Mouse (Mus musculus): ENCODE results near the gene Glb1l. TPM values are rescaled to one million over a fixed set of nuclear protein-coding genes. Genes with fewer than 3 reads are reported as not detected.

The Glb1l gene
- total and polyA plus RNA-seq, 3 experiments, result 2.4 to 10.8 (median 3.6) TPM

DNA sequence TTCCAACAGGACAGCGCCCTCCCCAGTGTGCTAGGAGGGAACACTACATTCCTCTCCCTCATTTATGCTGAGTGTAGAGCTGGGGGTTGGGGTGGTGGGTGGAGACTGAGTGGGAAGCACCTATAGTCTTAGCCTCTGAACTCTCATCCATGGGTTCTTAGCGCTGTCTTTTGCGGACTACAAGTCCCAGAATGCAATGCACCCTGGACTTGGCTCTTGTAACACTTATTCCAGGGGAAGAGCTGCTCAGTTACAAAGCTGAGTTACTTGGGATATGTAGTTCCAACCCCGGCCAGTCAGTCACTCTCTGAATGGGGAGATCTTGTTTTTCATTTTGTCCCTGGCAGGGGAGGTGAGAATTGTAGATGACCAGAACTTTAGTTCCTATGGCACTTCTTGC lies 34.2 kb upstream of the Glb1l start:
- H3K9ac ChIP-seq (ENCODE audit: insufficient read depth, low read depth), result no peak overlapping the region
- DNase-seq (ENCODE audit: extremely low read depth), result no peak
- dilution Hi-C loops (cut with MboI; ENCODE audit: extremely low pct_ligation_motif_present, extremely low pct_unique_long_range_greater_than_20kb, low sequenced_read_pairs), result no loop called here
- H3K4me3 ChIP-seq (replicated peaks in 1 of 3; ENCODE audit: low read depth in 2 of 3, low read length in 2 of 3, poor library complexity in 1 of 3), result no peak overlapping the region
- H3K79me2 ChIP-seq (replicated peaks; ENCODE audit: control insufficient read depth, extremely low read depth, insufficient read depth, poor library complexity, severe bottlenecking), result no peaks in the 10 kb centered on the region
- H3K36me3 ChIP-seq (replicated peaks in 1 of 2; ENCODE audit: control insufficient read depth in 1 of 2, insufficient read depth in 1 of 2, low read length in 1 of 2), result peaks cover 31 to 70% of the 10 kb centered on the region in 2 experiments
- H3K27ac ChIP-seq (ENCODE audit: insufficient read depth, low read depth), result no peak overlapping the region
- H3K4me2 ChIP-seq (ENCODE audit: insufficient read depth, low read depth, poor library complexity, severe bottlenecking), result no peak overlapping the region
- peak; percentile 79 for TF ChIP-seq HCFC1 (IDR thresholded peaks at IDR 0.05; ENCODE audit: low read depth, low read length)
- no peak for TF ChIP-seq MEF2A (IDR thresholded peaks at IDR 0.05; ENCODE audit: borderline replicate concordance, low read depth, low read length)
- TF ChIP-seq CTCF (conservative IDR thresholded peaks at IDR 0.05 in 1 of 2, IDR thresholded peaks at IDR 0.05 in 1 of 2; ENCODE audit: low read depth in 2 of 2, low read length in 2 of 2), result no peak
- no peak for TF ChIP-seq POLR2A (IDR thresholded peaks at IDR 0.05; ENCODE audit: low read depth, low read length)
- H3K9me3 ChIP-seq (replicated peaks; ENCODE audit: low read length), result no peaks in the 10 kb centered on the region
- H3K27me3 ChIP-seq (replicated peaks), result no peaks in the 10 kb centered on the region
- peaks cover 0 to 11% of the 10 kb centered on the region in 2 experiments; a peak in 2 of 4 replicates for H3K4me1 ChIP-seq (ENCODE audit: control insufficient read depth in 1 of 2, insufficient read depth in 2 of 2)
- in situ Hi-C loops (cut with MboI; ENCODE audit: low pct_ligation_motif_present, low pct_unique_long_range_greater_than_20kb, low sequenced_read_pairs), result no loop called here

- no peak overlapping the region for H3K9ac ChIP-seq (ENCODE audit: insufficient read depth, low read depth)
- H3K36me3 ChIP-seq (replicated peaks in 1 of 2; ENCODE audit: control insufficient read depth in 1 of 2, insufficient read depth in 1 of 2, low read length in 1 of 2), result peaks cover 36 to 75% of the 10 kb centered on the region in 2 experiments
- dilution Hi-C loops (cut with MboI; ENCODE audit: extremely low pct_ligation_motif_present, extremely low pct_unique_long_range_greater_than_20kb, low sequenced_read_pairs), result no loop called here
- H3K9me3 ChIP-seq (replicated peaks; ENCODE audit: low read length), result no peaks in the 10 kb centered on the region
- no peak overlapping the region for H3K4me3 ChIP-seq (replicated peaks in 1 of 3; ENCODE audit: low read depth in 2 of 3, low read length in 2 of 3, poor library complexity in 1 of 3)
- no peak overlapping the region for H3K4me2 ChIP-seq (ENCODE audit: insufficient read depth, low read depth, poor library complexity, severe bottlenecking)
- no peak overlapping the region for H3K27ac ChIP-seq (ENCODE audit: insufficient read depth, low read depth)
- H3K4me1 ChIP-seq (ENCODE audit: control insufficient read depth in 1 of 2, insufficient read depth in 2 of 2), result peaks cover 0 to 8% of the 10 kb centered on the region in 2 experiments; a peak in 2 of 4 replicates
- no peak for TF ChIP-seq E2F4 (IDR thresholded peaks at IDR 0.05; ENCODE audit: insufficient replicate concordance, low read depth, low read length)
- no peak for TF ChIP-seq BHLHE40 (IDR thresholded peaks at IDR 0.05; ENCODE audit: low read depth, low read length)
- TF ChIP-seq ETS1 (conservative IDR thresholded peaks at IDR 0.05; ENCODE audit: low read depth, low read length), result no peak
- TF ChIP-seq MAX (IDR thresholded peaks at IDR 0.05; ENCODE audit: low read length), result no peak
- no peak for TF ChIP-seq NRF1 (IDR thresholded peaks at IDR 0.05; ENCODE audit: low read depth, low read length)
- H3K27me3 ChIP-seq (replicated peaks), result no peaks in the 10 kb centered on the region
- no peak for DNase-seq (ENCODE audit: extremely low read depth)
- H3K79me2 ChIP-seq (replicated peaks; ENCODE audit: control insufficient read depth, extremely low read depth, insufficient read depth, poor library complexity, severe bottlenecking), result no peaks in the 10 kb centered on the region
- in situ Hi-C loops (cut with MboI; ENCODE audit: low pct_ligation_motif_present, low pct_unique_long_range_greater_than_20kb, low sequenced_read_pairs), result no loop called here
These were observed 33.7 kb upstream of the Glb1l start for GRCm38 (mm10) chr1:75244175-75244826.

GRCm38 (mm10) chr1:75243411-75243810 lies 32.8 kb upstream of the Glb1l start:
- in situ Hi-C loops (cut with MboI; ENCODE audit: low pct_ligation_motif_present, low pct_unique_long_range_greater_than_20kb, low sequenced_read_pairs), result no loop called here
- Histone ChIP-seq H3K9ac (ENCODE audit: insufficient read depth, low read depth) (no peak overlapping the region), H3K4me2 (ENCODE audit: insufficient read depth, low read depth, poor library complexity, severe bottlenecking) (no peak overlapping the region), H3K36me3 (replicated peaks in 1 of 2; ENCODE audit: control insufficient read depth in 1 of 2, insufficient read depth in 1 of 2, low read length in 1 of 2) (peaks cover 37 to 84% of the 10 kb centered on the region in 2 experiments), H3K9me3 (replicated peaks; ENCODE audit: low read length) (no peaks in the 10 kb centered on the region), H3K27me3 (replicated peaks) (no peaks in the 10 kb centered on the region), H3K79me2 (replicated peaks; ENCODE audit: control insufficient read depth, extremely low read depth, insufficient read depth, poor library complexity, severe bottlenecking) (no peaks in the 10 kb centered on the region), H3K4me1 (ENCODE audit: control insufficient read depth in 1 of 2, insufficient read depth in 2 of 2) (peaks cover 0 to 6% of the 10 kb centered on the region in 2 experiments; a peak in 1 of 4 replicates), H3K4me3 (replicated peaks in 1 of 3; ENCODE audit: low read depth in 2 of 3, low read length in 2 of 3, poor library complexity in 1 of 3) (no peak overlapping the region), H3K27ac (ENCODE audit: insufficient read depth, low read depth) (no peak overlapping the region)
- dilution Hi-C loops (cut with MboI; ENCODE audit: extremely low pct_ligation_motif_present, extremely low pct_unique_long_range_greater_than_20kb, low sequenced_read_pairs), result no loop called here
- TF ChIP-seq POLR2AphosphoS2 (IDR thresholded peaks at IDR 0.05; ENCODE audit: low read depth, low read length) (no peak), UBTF (IDR thresholded peaks at IDR 0.05; ENCODE audit: low read depth, low read length) (no peak), MAX (IDR thresholded peaks at IDR 0.05; ENCODE audit: low read length) (no peak), MEF2A (IDR thresholded peaks at IDR 0.05; ENCODE audit: borderline replicate concordance, low read depth, low read length) (no peak), IRF4 (IDR thresholded peaks at IDR 0.05; ENCODE audit: low read depth, low read length) (no peak), CTCF (conservative IDR thresholded peaks at IDR 0.05 in 1 of 2, IDR thresholded peaks at IDR 0.05 in 1 of 2; ENCODE audit: low read depth in 2 of 2, low read length in 2 of 2) (no peak), CHD2 (IDR thresholded peaks at IDR 0.05; ENCODE audit: low read length) (no peak), POLR2A (IDR thresholded peaks at IDR 0.05; ENCODE audit: low read depth, low read length) (no peak), BHLHE40 (IDR thresholded peaks at IDR 0.05; ENCODE audit: low read depth, low read length) (no peak), ETS1 (conservative IDR thresholded peaks at IDR 0.05; ENCODE audit: low read depth, low read length) (no peak), NELFE (IDR thresholded peaks at IDR 0.05; ENCODE audit: low read depth, low read length) (no peak), SMC3 (IDR thresholded peaks at IDR 0.05; ENCODE audit: low read depth, low read length) (no peak), ZMIZ1 (IDR thresholded peaks at IDR 0.05; ENCODE audit: low read depth, low read length) (no peak), PAX5 (IDR thresholded peaks at IDR 0.05; ENCODE audit: low read length) (no peak), NRF1 (IDR thresholded peaks at IDR 0.05; ENCODE audit: low read depth, low read length) (no peak), RCOR1 (conservative IDR thresholded peaks at IDR 0.05; ENCODE audit: low read depth, low read length) (no peak), ZC3H11A (IDR thresholded peaks at IDR 0.05; ENCODE audit: low read depth, low read length) (no peak), KAT2A (IDR thresholded peaks at IDR 0.05; ENCODE audit: insufficient replicate concordance, low read length) (no peak)
- no peak for DNase-seq (ENCODE audit: extremely low read depth)
